ENCODE assay signal across 11 mouse cellular contexts in genomic region chr17:83637393-83637792, GRCm38 (mm10). TPM values are rescaled to one million over a fixed set of nuclear protein-coding genes. Genes with fewer than 3 reads are reported as not detected.
DNase-seq lines count a peak whose midpoint lies in the region; ATAC-seq and TF ChIP-seq lines count a peak whose summit lies in the region.
"Had no signal": no experiment of that assay in that cellular context is flagged by ENCODE, and none has a peak within 500 bp of the region (broad histone marks: within the 10 kb centered on the region; RNA-seq: fewer than 3 reads in every experiment).

No protein-coding gene starts in this region.

- peaks cover 8% of the 10 kb centered on the region for H3K4me1 ChIP-seq in heart, embryonic 10.5 days
- no peaks in the 10 kb centered on the region for H3K4me1 ChIP-seq in stomach, postnatal 0 days (replicated peaks; ENCODE audit: control insufficient read depth, insufficient read depth)

- no peak overlapping the region for H3K4me2 ChIP-seq in stomach, postnatal 0 days (replicated peaks; ENCODE audit: low read depth)
- H3K4me2 ChIP-seq: embryonic facial prominence, embryonic 13.5 days; limb, embryonic 15.5 days had no signal

- peaks cover 17% of the 10 kb centered on the region for H3K27me3 ChIP-seq in heart, embryonic 10.5 days (ENCODE audit: insufficient read depth, poor library complexity, severe bottlenecking)
- H3K27me3 ChIP-seq in stomach, postnatal 0 days (ENCODE audit: control insufficient read depth, insufficient read depth, low read length) = no peaks in the 10 kb centered on the region

- no peaks in the 10 kb centered on the region for H3K36me3 ChIP-seq in heart, embryonic 10.5 days
- H3K36me3 ChIP-seq in stomach, postnatal 0 days (ENCODE audit: control insufficient read depth, insufficient read depth, low read length) = no peaks in the 10 kb centered on the region
- H3K36me3 ChIP-seq: embryonic facial prominence, embryonic 13.5 days; limb, embryonic 15.5 days had no signal

- peak; percentile 68 for TF ChIP-seq CTCF in stomach, postnatal 0 days (IDR thresholded peaks at IDR 0.05; ENCODE audit: low read depth)

- ATAC-seq in stomach, postnatal 0 days (ENCODE audit: low FRiP score, low TSS enrichment) = no peak

- no peak overlapping the region for H3K4me3 ChIP-seq in heart, embryonic 10.5 days
- no peak overlapping the region for H3K4me3 ChIP-seq in stomach, postnatal 0 days (ENCODE audit: low read depth, low read length)
- H3K4me3 ChIP-seq: embryonic facial prominence, embryonic 13.5 days; limb, embryonic 15.5 days had no signal

- no peak overlapping the region for H3K9ac ChIP-seq in stomach, postnatal 0 days (ENCODE audit: low read length)
- H3K9ac ChIP-seq: embryonic facial prominence, embryonic 13.5 days; limb, embryonic 15.5 days had no signal

- DNase-seq in heart, postnatal 36 days = peak; percentile 19 to 53
- DNase-seq in heart, embryonic 10.5 days (ENCODE audit: low spot score) = no peak
- peak; percentile 83 to 86 for DNase-seq in B cell, adult 2 months
- DNase-seq in MEL-GATA-1-ER (ENCODE audit: extremely low read depth, low read depth) = peak; percentile 49
- DNase-seq in kidney, postnatal 4 days = peak; percentile 63
- DNase-seq in stomach, postnatal 0 days (ENCODE audit: low spot score) = no peak
- DNase-seq in right cerebral cortex, postnatal 25 days = no peak
- DNase-seq in frontal cortex, postnatal 14 days (ENCODE audit: low spot score in 2 of 2) = no peak

- intact Hi-C loops in heart, postnatal 36 days (cut with DNase I) = no loop called here

- 83% methylated on average over 2 of the region's 2 CpGs for whole genome bisulfite sequencing in heart, embryonic 10.5 days
- WGBS in stomach, postnatal 0 days = 79% methylated on average over 2 of the region's 2 CpGs

- no peaks in the 10 kb centered on the region for H3K9me3 ChIP-seq in heart, embryonic 10.5 days
- H3K9me3 ChIP-seq in stomach, postnatal 0 days (ENCODE audit: control insufficient read depth, low read length) = no peaks in the 10 kb centered on the region
- H3K9me3 ChIP-seq: limb, embryonic 15.5 days had no signal

- TF ChIP-seq EP300 in stomach, postnatal 0 days (optimal IDR thresholded peaks at IDR 0.05) = no peak

- H3K27ac ChIP-seq in heart, embryonic 10.5 days = no peak overlapping the region
- H3K27ac ChIP-seq in stomach, postnatal 0 days (replicated peaks) = no peak overlapping the region
- H3K27ac ChIP-seq: embryonic facial prominence, embryonic 13.5 days; limb, embryonic 15.5 days had no signal

RNA-seq across cellular contexts. Expression of gene Kcng3, which starts 5.7 kb away (rescaled TPM):
- under 1 TPM in 1 of 2 experiments, not detected in 1; 0.08 TPM for total RNA-seq in heart, postnatal 36 days (2021)
- not detected in 2 replicates for polyA plus RNA-seq in heart, embryonic 10.5 days (2016; fragmentation: Nextera tagmentation; extraction: Ambion mirVana)
- 0.02 TPM in 1 of 2 replicates, not detected in the other for polyA plus RNA-seq in stomach, postnatal 0 days (2015; fragmentation: Nextera tagmentation; extraction: Ambion mirVana)
- polyA plus RNA-seq: embryonic facial prominence, embryonic 13.5 days; limb, embryonic 15.5 days; stomach, embryonic 16.5 days had no signal

Comparison
In these comparisons a context has a peak if more than half of its experiments do, and no peak if none do; other contexts are left out.
1. DNase-seq: peak in heart, postnatal 36 days (2 of 2), B cell, adult 2 months (2 of 2), MEL-GATA-1-ER (single experiment) and kidney, postnatal 4 days (2 of 2); none in heart, embryonic 10.5 days (single experiment), stomach, postnatal 0 days (single experiment), right cerebral cortex, postnatal 25 days (single experiment) and frontal cortex, postnatal 14 days (0 of 2).